Mouse (Mus musculus) cerebellum, postnatal 14 days (tissue): ENCODE measurements at regions not wholly inside any gene's neighbourhood (a gene's known extent, or its start where the extent isn't known, plus 50 kb on each side); places are given as distances from the start of the nearest gene placed in this dataset.

Experiments used
- DNase-seq, 2 experiments: peaks; one replicate each; pipeline ENCODE4 v3.0.0; 2021; ENCODE audit warnings: mixed read lengths in 2 of 2

- DNase-seq, result peak; percentile 54 to 62
Observed at GRCm38 (mm10) chr3:135155537-135155956, 56.8 kb upstream of the Cenpe start.
